Mouse (Mus musculus): ENCODE results near the gene Coq10a.

The Coq10a gene

DNA sequence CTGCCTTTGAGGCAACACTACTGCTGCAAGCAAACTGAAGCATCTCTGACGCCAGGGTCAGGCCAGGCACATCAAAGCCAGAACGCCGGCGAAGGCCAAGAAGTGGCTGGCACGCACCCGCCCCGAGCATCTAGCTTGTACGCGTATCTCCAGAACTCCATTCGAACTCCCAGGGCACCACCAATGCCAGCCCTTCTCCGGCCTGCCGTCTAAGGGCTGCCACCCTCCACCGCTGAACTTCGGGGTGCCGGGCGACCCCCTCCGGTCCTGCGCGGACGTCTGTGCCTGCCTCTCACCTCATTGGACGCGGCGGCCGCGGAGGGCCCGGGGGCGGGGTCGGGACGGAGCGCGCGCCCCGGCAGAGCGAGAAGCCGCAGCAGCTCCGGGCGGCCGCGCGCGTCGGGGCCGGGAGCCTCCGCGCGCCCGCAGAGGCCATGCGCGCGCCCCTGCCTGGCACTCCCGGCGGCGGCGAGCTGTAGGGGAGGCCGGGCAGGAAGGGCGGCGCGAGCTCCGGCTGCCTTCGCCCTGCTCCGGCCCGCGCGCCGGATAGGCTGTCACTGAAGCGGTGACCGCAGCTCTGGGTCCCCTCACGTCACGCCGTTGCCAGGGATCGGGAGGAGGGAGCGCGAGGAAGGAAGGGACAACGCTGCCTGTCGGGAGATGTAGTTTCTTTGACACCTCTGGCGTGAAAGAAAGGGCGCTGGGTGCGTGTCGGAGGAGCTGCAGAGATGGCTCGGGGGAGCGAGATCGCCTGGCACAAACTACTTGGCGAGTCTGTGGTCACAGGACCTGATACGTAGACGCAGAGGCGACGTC lies at the start of gene Coq10a:
Gene Coq10a, minus strand, starts transcription at position 596 of the 816 bp plus-strand sequence.
- DNase-seq: peak; percentile 94

DNA sequence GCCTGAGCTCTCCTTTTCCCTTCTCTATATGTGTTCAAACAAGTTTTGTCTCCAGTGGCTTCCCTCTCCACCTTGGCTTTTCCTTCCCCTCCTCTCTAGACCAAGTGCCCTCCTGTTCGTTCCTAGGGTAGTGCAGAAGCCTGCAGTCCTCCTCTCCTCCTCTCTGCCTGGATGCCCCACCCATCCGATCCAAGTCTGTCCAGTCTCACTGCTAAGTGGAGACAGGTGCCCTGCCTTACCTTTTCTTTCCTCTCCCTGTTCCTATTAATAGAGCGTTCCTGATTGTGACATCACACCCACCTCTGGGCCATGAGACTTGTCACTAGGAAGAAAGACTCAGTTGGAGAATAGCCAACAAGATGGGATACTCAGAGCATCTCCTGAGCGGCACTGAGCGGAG lies 46.1 kb upstream of the Coq10a start:
- no peak for DNase-seq

DNA sequence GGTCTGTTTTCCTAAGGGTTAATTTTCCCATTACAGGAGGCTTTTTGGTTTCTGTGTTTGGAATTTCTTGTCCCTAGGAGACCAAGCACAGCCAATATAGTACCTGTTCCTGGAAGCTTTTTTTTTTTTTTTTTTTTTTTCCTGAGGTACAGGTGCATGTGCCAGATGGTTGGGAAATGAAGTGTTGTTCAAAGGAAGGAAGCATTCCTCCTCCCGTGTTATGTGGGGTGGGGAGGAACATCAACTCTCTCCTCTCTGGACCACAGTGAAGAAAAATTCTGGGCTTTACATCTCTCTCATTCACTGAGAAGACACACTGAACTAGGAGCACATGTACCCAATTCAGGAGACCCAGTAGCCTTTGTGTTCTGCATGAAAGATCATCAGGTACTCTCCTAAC lies 44.3 kb upstream of the Coq10a start:
- DNase-seq: no peak

DNA sequence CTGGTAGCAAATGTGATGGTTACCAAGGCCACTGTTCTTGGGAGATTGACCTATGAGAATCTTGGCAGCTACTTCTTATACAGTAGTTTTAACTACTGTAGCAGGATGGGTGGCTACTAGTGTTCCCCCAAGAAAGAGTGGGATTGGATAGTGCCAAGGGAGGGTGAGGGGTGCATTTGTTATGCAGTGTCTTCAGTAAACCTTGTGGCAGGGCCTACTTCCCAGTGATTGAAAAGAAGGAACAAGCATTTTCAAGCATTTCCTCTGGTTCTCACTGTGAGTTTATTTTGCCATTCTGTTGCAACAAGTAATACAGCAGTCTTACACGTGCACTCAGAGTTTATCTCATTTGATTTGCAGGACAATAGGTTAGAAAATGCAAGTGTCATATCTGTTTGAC lies 43.8 kb upstream of the Coq10a start:
- no peak for DNase-seq

DNA sequence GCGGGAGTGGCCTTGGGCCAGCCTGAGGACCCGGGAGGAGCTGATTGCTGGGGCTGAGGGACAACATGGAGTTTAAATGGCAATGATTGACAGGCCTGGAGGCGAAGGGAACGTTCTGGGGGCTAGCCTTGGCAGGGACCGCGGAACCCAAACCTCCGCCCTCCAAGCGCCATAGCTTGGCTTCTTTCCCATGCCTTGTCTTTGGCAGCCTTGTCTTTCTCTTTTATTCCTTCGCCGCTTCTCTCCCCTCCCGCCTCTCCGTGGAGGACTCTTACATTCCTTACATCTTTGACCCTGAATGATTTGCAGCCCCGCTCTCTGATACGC lies 43.2 kb upstream of the Coq10a start:
- peak; percentile 39 for DNase-seq

DNA sequence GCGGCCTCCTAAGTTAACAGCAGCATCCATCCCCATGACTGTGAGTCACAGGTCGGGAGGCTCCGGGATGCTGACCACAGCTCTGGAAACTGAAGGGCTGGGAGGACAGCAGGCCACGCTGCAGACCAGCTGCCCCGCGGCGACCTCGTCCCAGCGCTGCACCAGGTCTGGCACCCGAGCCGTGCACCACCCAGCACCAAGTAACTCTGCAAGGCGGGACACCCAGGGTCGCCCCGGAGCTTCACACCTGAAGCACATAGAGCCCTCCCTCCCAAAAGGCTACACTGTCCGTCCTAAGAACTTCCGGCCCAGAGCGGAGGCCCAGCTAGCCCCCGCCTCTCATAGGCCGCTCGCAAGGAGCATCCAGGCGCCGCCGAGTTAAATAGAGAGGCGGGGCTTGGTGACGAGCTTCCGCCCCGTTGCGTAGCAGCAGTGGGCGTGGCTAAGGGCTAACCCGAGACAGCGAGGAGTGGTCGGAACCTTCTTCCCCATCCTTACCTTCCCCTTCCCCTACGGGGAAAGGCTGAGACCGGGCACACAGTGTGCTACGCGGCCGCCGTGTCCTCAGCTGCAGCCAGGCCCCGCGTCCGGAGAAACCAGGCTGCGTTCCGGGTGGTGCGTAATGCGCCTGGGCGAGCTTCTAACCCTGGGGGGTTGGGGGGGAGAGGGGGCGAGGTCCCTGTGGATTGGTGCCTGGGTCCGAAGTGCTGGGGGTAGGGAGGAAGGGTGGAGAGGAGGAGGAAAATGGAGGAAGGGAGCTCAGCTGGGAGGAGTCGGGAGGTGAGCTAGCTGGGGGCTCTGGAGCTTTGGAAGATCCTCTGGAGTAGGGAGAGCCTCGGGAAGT lies 42.6 kb upstream of the Coq10a start, which contains the start of the genes Nabp2 and Rnf41:
Gene Nabp2, minus strand, starts transcription at position 282 of the 844 bp plus-strand sequence.
Gene Rnf41, plus strand, starts transcription at position 447 of the 844 bp plus-strand sequence.
- DNase-seq: peak; percentile 100

DNA sequence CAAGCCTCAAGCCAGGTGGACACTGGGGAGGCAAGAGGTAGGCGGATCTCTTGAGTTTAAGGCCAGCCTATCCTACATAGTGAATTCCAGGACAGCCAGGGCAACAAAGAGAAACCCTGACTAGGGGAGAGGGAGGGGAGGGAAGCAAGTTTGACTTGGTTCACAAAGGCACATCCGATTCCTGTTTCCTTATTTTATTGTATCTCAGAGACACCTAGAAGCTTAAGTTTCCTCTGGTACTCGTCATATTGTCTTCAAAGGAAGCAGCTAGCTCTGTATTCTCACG lies 41.7 kb upstream of the Coq10a start:
- no peak for DNase-seq

DNA sequence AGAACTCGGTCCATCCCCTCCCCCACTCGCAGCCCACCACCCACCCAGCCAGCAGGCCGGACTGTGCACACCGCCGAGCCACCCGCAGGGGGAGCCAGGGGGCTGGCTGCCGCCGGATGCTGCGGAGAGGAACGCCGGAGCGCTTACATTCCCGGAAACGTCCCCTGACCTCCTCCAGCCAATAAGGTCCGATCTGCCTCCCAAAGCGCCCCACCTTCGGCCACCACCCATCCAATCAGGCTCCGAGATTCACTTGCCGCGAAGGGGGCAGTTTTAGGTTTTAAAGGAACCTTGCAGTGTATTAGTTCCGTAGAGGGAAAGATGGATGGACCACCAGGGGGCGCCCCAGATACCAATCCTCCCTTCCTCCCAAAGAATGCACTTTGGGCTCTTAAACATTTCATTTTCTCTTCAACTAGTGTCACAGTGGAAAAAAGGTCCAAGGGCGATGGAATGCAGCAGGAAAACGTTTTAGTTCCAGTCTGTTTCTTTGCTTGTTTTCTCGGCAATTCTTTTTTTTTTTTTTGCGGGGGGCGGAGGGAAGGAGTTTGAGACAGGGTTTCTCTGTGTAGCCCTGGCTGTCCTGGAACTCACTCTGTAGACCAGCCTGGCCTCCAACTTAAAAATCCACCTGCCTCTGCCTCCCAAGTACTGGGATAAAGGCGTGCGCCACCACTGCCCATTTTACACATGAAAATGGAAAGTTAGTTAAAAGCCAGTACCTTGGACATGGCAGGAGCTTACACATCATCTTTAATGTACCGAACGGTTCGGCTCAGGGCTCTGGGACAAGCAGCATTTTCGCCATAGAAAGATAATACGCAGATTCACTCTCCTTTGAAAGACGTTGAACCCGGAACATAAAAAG lies 41.1 kb upstream of the Coq10a start:
- peak; percentile 98 for DNase-seq

DNA sequence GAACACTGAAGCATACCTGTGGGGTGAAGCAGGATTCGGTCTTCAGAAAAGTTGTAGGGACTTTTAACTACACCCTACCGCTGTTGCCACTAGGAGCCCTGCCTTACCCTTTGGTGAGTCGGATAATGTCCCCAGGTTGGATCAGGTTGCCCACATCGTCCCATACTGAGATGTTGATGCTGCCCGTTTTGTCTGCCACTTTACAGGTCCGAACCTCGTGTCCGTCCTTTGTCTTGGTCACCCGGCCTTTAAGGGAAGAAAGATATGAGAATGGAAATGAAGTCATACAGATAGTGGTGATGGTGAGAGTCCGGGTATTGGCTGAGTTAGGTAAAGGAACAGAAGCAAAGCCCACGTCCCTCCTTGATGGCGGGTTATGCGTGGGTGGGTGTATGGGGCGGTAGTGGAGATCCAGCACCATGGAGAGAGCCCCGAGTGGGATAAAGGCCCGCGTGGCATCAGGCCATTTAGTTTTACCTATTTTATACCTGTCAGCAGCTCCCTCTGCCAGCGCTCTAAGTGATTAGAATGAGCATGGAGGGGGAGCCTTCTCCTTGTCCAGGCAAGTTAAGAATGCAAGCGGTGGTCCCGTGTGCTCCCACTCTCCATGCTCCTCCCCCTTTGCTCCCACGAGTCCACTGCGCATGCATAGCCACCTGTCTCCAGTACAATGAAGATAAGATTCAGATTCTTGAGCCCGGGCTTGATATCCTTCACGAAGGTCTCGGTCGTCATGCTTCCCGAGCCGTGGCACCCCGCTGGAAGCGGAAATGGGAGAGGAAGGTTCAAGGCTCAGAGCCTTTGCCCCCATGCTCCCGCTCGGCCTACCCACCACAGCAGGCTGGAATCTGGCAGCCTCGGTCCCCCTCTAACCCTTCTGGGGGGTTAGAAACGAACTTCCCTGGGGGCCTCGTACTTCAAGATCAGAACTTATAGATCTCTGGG lies 40.1 kb upstream of the Coq10a start:
- DNase-seq: peak; percentile 67

DNA sequence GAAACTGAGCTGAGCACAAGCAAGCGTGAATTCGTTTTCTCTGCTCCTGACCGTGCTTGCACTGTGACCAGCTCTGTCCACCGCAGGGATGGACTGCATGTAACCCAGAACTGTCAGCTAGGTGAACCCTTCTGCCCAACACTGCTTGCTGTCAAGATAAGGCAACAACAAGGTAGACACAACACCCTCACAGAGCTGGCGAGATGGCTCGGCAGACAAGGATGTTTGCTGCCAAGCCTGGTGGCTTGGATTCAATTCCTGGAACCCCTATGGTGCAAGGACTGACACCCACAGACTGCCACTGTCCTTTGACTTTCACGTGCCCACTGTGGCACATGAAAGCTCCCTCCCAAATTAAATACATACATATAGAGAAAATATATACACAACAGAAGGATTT lies 35.1 kb upstream of the Coq10a start:
- DNase-seq: no peak

DNA sequence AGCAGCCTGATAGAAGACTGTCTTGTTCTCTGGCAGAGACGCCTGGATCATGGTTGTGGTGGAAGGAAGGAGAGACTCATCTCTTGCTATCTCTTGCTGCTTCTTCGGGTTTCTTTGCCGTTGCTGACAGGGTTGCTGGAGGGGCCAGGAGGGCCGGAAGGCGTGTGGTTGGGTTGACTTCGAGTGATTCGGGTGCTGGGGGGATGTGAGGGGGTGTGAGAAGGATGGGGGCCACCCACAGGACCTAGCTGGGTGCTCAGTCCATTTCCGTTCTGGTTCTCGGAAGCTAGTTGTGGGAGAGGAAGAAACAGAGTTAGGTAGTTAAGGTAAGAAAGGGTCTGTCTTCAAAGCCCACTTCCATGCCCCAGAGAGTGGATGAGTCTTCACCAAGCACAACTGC lies 32.8 kb upstream of the Coq10a start:
- DNase-seq: no peak

DNA sequence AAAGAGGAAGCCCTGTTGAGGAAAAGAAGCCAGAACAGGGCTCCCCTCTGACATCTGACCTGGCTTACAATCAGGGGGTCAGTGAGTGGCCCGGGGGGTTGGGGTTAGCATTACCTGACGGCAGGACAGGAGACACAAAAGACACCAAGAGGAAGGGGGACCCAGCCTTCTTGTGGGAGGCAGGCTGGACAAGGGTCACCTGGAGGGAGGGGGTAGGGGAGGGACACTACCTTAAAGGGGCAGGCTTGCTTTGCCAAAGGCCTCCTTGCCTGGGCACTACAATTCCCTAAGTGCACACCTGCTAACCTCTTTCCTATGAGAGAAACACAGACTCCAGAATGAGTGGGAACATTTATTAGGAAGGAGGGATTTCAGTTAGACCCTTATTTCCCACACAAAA lies 32.3 kb upstream of the Coq10a start, which contains the start of gene Slc39a5:
Gene Slc39a5, minus strand, starts transcription at position 174 of the 400 bp plus-strand sequence.
- DNase-seq: no peak

DNA sequence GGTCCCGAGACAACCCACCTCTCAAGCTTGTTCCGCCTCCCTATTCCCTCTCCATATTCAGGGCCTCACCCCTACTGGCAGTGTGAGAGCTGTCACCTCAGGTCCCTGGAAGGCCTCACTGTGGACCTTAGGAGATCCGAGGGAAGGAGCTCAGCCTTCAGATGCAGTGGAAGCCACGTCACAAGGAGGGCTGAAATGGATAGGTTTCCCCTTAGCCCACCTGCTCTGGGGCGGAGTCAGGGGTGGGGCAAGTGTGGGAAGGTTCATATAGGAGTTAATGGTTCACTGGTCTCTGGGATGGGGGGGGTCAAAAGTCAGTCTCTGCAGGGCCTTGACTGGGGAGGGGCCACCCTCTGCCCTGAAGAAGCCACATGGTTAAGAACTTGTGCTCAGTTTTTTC lies 31.5 kb upstream of the Coq10a start:
- DNase-seq: no peak

DNA sequence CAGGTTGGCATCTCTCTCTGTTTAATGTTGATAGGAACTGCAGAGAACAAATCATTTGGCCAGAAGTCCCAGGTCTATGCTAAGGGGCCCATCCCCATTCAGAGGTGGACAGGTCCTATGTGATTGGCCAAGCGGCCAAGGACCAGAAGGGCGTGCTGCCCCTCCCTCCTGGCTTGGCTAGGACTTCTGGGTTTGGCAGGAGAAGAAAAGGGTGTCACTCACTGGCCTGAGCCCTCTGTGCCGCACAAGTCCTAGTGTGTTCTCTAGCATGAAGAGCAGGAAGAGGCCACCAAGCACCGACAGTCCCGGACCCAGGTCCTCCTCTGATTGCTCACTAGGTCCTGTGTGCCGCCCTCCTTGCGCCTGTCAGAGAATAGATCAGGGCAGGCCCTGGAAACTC lies 28.7 kb upstream of the Coq10a start:
- DNase-seq: no peak

DNA sequence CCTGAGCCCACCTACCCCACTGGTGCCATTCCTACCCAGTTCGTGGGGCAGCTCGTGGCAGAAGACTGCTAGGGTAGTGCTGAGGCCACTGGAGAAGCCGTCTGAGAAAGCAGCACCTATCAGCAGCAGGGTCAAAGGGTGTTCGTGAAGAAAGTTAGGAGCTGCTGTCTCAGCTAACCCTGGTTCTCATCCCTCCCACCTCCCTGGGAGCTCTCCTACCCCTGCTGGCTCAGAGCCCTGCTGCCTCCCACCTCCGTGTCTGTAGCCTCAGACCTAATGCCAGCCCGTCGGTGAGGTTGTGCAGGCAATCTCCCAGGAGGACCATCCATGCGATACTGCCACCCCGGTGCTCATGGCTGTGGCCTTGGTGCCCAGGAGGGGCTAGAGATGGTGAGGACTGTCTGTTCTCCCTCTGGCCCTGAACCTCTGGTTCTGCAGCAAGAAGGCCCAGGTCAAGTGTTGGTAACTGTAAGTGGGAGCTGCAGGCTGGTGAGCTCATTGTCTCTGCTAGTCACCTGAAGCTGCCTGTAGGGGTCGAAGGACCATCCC lies 28.0 kb upstream of the Coq10a start:
- no peak for DNase-seq

DNA sequence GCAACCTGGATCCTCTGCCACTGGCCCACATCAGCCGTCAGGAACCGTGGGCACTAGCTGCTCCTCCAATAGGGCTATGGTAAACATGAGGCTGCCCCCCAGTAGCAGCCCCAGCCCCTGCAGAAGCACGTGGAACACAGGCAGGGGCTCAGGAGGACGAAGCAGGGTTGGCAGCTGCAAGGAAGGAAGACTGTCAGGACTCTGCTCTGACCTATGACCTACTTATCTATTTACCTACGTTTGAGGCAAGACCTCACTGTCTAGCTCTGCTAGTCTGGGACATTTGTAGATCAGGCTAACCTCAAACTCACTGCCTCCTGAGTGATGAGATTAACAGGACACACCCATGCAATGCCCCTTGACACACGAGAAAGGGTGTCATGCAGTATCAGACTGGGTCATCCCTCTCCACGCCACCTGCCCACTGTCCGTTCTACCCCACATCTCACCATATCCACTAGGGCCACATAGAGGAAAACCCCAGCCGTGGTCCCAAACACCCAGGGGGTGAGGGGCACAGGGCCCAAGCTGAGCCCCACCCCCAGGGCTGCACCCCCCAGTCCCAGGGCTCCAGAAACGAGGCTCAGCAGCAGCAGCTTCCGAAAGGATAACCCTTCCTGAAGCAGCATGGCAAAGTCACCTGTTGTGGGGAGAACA lies 27.3 kb upstream of the Coq10a start:
- DNase-seq: no peak

DNA sequence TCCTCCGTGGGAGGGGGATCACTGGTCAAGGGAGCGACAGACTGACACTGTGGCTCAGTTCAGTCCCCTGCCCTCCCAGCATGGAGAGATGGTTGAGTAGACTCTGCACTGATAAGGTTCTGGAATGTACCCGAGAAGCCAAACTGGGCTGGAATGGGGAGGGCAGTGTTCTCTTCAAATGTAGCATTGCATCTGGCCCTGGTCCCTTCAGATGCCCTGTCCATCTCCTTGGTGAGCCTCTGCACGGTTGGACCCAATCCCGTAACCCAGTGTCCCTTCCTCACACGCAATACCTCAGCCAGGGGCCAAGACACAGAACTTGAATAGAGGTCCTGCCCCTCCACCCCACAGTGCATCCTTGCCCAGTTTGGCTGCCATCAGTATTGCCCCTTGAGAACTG lies 23.1 kb upstream of the Coq10a start:
- no peak for DNase-seq

DNA sequence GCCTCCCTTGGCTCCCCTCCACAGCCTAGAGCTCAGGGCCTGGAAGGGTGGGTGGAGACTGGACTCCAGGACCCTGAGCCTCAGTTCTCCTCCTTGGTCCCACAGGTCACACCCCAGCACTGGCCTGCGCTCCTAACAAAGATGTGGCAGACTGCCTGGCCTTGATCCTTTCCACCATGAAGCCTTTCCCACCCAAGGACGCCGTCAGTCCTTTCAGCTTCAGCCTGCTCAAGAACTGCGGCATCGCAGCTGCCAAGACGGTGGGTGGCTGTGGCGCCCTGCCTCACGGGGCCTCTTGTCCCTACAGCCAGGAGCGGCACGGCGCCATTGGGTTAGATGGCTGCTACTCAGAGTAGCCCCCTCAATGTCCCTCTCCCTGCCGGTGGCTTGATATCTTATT lies 21.6 kb upstream of the Coq10a start:
- DNase-seq: no peak

DNA sequence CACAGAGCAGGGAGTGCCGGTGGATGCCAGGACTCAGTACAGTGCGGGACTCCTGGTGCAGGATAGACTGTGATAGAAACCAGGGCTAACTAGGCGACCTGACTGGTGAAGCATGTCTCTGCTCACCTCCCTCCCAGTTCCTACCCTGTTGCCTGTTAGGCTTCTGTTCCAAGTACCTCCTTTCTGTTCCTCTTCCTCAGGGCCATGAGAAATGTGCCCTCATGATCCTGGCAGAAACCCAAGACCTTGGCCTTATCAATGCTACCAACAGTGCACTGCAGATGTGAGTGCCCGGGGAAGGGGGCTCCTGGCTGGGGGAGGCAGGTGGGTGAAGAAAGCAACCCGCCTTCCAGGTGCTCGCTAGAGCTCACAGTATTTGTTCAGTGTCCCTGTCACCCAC lies 20.8 kb upstream of the Coq10a start:
- DNase-seq: no peak

DNA sequence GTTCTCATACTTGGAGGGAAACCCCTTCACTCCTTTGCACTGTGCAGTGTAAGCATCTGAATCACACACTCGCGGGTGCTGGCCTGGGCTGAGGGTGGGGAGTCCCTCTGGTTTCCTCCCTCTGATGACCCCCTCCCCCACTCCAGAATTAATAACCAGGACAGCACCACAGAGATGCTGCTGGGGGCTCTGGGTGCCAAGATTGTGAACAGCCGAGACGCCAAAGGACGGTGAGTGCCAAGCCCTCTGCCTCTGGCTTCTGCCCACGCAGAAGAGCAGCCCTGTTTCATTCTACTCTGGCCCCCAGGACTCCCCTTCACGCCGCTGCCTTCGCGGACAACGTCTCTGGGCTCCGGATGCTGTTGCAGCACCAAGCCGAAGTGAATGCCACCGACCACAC lies 20.1 kb upstream of the Coq10a start:
- DNase-seq: no peak

DNA sequence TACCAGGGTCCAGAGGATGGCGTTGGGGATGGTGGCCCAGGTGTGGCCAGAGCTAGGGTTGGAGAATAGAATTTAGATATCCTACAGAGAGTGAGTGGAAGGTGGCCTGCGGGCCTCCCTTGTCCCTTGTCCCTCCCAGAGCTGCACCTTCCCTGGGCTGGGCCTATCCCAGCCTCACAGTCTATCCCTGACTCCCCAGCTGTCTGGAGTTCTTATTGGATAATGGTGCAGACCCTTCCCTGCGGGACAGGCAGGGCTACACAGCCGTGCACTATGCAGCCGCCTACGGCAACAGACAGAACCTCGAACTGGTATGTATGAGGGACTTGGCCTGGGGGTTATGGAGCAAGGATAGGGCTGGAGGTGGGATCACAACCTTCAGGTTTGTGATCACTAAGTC lies 17.1 kb upstream of the Coq10a start:
- DNase-seq: no peak

Data from embryo, embryonic 11 days (tissue).